Mouse (Mus musculus) embryonic facial prominence, embryonic 14.5 days (tissue): ENCODE measurements around the gene Rai14. TPM values are rescaled to one million over a fixed set of nuclear protein-coding genes. Genes with fewer than 3 reads are reported as not detected.

ENCODE experiments used
- ATAC-seq: fragments of 200-750 bp; cut with Nextera tagmentation; 2 replicates; pipeline ENCODE4 v1.8.0; 2017; ENCODE audit warnings: low read depth, moderate number of reproducible peaks, moderate TSS enrichment
- DNase-seq: peaks from one replicate; pipeline ENCODE4 v3.0.0-alpha.2; 2015; ENCODE audit warnings: low spot score
- H3K27ac ChIP-seq: fragments of 300-500 bp; sonication (generic); replicated peaks from 2 replicates; pipeline ENCODE4 v1.5.1; 2014; ENCODE audit warnings: low read depth, mild to moderate bottlenecking, low read length, moderate library complexity
- H3K27me3 ChIP-seq: fragments of 300-500 bp; sonication (generic); replicated peaks from 2 replicates; pipeline ENCODE4 v1.6.1; 2014; ENCODE audit warnings: low read length; ENCODE audit not compliant: control insufficient read depth, insufficient read depth
- H3K36me3 ChIP-seq: fragments of 300-500 bp; sonication (generic); 2 replicates; pipeline ENCODE4 v1.6.1; 2014; ENCODE audit warnings: low read length, mixed read lengths; ENCODE audit not compliant: control insufficient read depth, insufficient read depth
- H3K4me1 ChIP-seq: fragments of 300-500 bp; sonication (generic); 2 replicates; pipeline ENCODE4 v1.6.1; 2014; ENCODE audit warnings: antibody characterized with exemption, low read length; ENCODE audit not compliant: control insufficient read depth, insufficient read depth
- H3K4me2 ChIP-seq: fragments of 300-500 bp; sonication (generic); 2 replicates; pipeline ENCODE4 v1.6.1; 2014; ENCODE audit warnings: low read depth, mild to moderate bottlenecking, low read length, moderate library complexity, mixed read lengths
- H3K4me3 ChIP-seq: fragments of 300-500 bp; sonication (generic); 2 replicates; pipeline ENCODE4 v1.5.1; 2014; ENCODE audit warnings: low read depth, mild to moderate bottlenecking, low read length
- H3K9ac ChIP-seq: fragments of 300-500 bp; sonication (generic); 2 replicates; pipeline ENCODE4 v1.6.1; 2014; ENCODE audit warnings: low read depth, mild to moderate bottlenecking, low read length, moderate library complexity, mixed read lengths
- H3K9me3 ChIP-seq: fragments of 300-500 bp; sonication (generic); 2 replicates; pipeline ENCODE4 v1.6.1; 2016; ENCODE audit warnings: low read length; ENCODE audit not compliant: control insufficient read depth
- WGBS: fragments of 180-500 bp; shearing (Covaris S2); extraction: QIAGEN DNeasy Blood & Tissue Kit; methylation state at CpG from one replicate; pipeline ENCODE4 v1.1.7; 2014; 5-methylcytosine and 5-hydroxymethylcytosine counted together
- polyA plus RNA-seq: library from polyadenylated mRNA; unstranded; fragments of >200 nt; fragmentation: Nextera tagmentation; extraction: Ambion mirVana; gene quantifications from 2 replicates; pipeline ENCODE4 v1.2.1, GENCODE M21; 2014

Rai14 gene
- polyA plus RNA-seq, 1 experiment from 2014 or later, result 52.4 TPM

DNA sequence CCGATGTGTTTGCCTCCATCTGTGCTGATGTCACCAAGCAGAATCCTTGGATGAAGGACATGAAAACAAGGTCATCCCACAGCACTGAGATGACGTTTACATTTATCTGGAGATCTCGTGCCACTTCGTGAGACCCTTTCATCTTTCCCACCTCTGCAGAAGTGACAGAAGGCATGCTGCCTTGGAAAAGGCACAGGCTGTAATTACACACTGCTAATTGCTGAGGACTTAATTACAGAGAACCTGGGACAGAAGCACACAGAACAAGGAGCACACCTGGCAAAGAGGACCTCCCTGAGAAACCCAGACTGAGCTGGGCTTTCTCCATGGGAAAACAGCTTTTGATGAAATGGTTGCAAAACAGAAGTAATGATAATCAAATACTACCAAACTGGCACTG, 21.8 kb downstream of the Rai14 start:
- H3K4me2 ChIP-seq, result no peak overlapping the region
- no peak overlapping the region for H3K27ac ChIP-seq
- H3K9me3 ChIP-seq, result no peaks in the 10 kb centered on the region
- no peak overlapping the region for H3K4me3 ChIP-seq
- H3K36me3 ChIP-seq, result peaks cover 18% of the 10 kb centered on the region
- H3K27me3 ChIP-seq, result no peaks in the 10 kb centered on the region
- peaks cover 49% of the 10 kb centered on the region for H3K4me1 ChIP-seq
- H3K9ac ChIP-seq, result no peak overlapping the region
- WGBS, result 68% methylated on average over 4 of the region's 4 CpGs
- ATAC-seq (peak; percentile 23; the same call in 1 of the 2 replicates), DNase-seq (no peak)

DNA sequence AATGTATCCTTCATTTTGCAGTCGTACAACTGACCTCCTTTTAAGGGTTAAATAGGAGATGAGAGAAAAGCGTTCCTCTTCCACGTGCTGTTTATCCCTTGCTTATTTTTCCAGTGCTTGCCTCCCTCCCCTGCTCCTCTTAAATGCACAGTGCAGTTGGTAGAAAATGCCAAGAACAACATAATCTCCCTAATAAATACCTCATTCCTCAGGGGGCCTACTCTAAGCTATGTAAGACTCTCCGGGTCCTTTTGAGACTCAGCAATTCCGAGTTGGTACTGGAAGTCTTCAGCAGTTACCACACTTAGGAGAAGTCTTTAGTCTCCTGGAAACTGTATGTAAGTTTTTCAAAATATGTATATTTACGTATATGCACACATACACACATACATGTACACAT, 22.9 kb downstream of the Rai14 start:
- H3K4me2 ChIP-seq, result no peak overlapping the region
- peaks cover 54% of the 10 kb centered on the region for H3K4me1 ChIP-seq
- peaks cover 18% of the 10 kb centered on the region for H3K36me3 ChIP-seq
- no peaks in the 10 kb centered on the region for H3K9me3 ChIP-seq
- 35% methylated on average over 6 of the region's 6 CpGs for WGBS
- H3K9ac ChIP-seq, result no peak overlapping the region
- DNase-seq (peak; percentile 65), ATAC-seq (no peak)
- no peaks in the 10 kb centered on the region for H3K27me3 ChIP-seq
- H3K27ac ChIP-seq, result peak overlapping the region; percentile 45; the same call in 1 of the 2 replicates
- H3K4me3 ChIP-seq, result no peak overlapping the region

DNA sequence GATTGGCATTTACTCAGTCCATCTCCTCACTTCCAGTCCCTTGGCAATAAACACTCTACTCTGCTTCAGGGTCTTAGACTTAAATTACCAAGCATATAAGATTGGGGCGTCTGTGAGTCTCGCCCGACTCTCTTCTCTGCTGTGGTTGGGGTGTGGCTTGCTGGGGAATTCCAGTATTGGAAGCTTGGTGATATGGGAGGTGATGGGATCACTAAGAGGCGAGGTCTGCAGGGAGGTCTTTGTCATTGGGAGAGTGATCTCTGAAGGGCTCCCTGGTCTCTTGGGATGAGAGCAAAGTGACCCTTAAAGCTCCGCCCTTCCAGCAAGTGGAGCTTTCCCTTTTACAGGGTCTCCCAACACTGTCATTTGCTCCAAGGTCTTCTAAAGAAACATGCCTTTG, 23.5 kb downstream of the Rai14 start:
- WGBS, result 67% methylated on average over 5 of the region's 5 CpGs

DNA sequence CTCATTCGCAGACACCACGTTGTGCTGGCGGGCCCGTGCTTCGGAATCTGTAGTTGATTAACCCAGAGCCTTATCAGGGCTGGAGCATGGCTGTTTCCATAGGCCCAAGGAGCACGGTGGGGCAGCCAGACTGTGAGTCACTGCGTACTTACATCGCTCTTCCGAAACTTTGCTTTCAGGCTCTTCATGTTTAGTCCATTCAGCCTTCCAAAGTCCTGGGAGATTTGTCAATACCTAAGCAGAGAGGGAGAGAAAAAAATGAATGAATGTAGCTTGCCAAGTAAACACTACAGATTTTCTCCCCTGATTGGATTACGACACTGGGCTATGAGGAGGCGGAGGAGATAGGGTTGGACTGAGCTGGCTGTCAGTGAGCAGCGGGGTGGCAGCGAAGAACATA, 24.2 kb downstream of the Rai14 start:
- Histone ChIP-seq H3K9ac (no peak overlapping the region), H3K27ac (peak overlapping the region; percentile 49), H3K36me3 (peaks cover 18% of the 10 kb centered on the region), H3K4me3 (no peak overlapping the region), H3K4me2 (no peak overlapping the region), H3K9me3 (no peaks in the 10 kb centered on the region), H3K4me1 (peaks cover 54% of the 10 kb centered on the region), H3K27me3 (no peaks in the 10 kb centered on the region)
- 57% methylated on average over 13 of the region's 13 CpGs for WGBS
- ATAC-seq, result no peak; the same call in 1 of the 2 replicates
- DNase-seq, result peak; percentile 89

More for the DNA sequence above, 23.5 kb downstream of the Rai14 start:
- H3K4me3 ChIP-seq, result no peak overlapping the region
- H3K4me1 ChIP-seq, result peaks cover 55% of the 10 kb centered on the region
- peaks cover 18% of the 10 kb centered on the region for H3K36me3 ChIP-seq
- DNase-seq (no peak), ATAC-seq (no peak)
- no peak overlapping the region for H3K4me2 ChIP-seq
- peak overlapping the region; percentile 45 for H3K27ac ChIP-seq
- H3K27me3 ChIP-seq, result no peaks in the 10 kb centered on the region
- no peak overlapping the region for H3K9ac ChIP-seq
- no peaks in the 10 kb centered on the region for H3K9me3 ChIP-seq

DNA sequence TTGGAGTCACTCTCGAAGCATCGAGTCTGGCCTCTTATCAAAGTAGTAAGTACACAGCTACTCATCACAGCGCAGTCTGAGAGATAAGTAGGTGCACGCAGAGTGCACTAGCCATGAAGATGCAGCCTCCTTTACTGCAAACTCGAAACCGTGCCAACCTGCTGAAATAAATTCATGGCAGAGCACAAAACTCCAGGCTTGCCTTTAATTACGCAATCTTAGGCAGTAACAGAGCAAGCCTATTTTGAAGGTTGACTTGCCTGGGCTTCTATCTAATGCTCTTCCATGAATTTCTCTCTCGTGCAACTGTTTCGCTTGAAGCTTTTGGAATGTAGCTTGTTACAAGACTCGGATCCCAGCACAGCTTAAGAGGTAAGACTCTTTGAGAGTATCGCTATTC, 25.1 kb downstream of the Rai14 start:
- H3K4me3 ChIP-seq, result no peak overlapping the region
- 81% methylated on average over 11 of the region's 11 CpGs for WGBS
- H3K9me3 ChIP-seq, result no peaks in the 10 kb centered on the region
- no peak for ATAC-seq
- no peaks in the 10 kb centered on the region for H3K27me3 ChIP-seq
- no peak overlapping the region for H3K4me2 ChIP-seq
- no peak overlapping the region; the same call in 1 of the 2 replicates for H3K27ac ChIP-seq
- H3K4me1 ChIP-seq, result peaks cover 54% of the 10 kb centered on the region
- H3K36me3 ChIP-seq, result peaks cover 18% of the 10 kb centered on the region
- no peak overlapping the region for H3K9ac ChIP-seq
- DNase-seq, result no peak

DNA sequence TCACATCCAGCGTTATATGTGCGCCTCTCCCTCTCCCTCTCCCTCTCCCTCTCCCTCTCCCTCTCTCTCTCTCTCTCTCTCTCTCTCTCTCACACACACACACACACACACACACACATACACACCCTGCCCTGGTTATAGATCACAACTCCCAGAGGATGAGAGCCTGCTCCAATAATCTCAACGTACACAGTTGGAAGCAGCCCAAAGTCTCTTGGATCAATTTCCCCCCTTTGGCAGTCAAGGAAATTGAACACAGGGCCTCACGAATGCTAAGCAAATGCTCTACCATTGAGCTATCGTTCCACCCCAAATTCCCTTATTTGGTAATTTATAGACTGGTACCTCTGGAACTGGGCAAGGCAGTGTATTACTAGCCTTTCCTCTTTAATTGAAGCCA, 25.7 kb downstream of the Rai14 start:
- no peak overlapping the region for H3K27ac ChIP-seq

DNA sequence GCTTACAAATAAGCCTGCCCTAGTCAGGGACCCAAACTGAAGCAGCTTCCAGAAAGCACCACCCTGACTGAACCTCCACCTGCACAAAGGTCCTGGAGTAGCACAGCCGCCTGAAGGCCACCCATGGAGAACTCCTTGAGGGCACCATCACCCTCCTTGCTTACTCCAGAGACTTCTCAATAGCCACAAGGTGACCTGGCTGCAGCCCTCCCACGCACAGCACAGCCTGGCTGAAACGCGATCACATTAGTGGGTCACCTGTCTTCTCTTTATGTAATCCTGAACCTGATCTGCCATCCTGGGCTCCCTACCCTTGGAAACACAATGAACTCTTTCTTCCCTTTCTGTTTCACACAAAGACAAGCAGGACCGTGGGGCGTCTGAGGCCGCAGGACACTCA, 27.1 kb downstream of the Rai14 start:
- 78% methylated on average over 7 of the region's 7 CpGs for WGBS
- no peaks in the 10 kb centered on the region for H3K9me3 ChIP-seq

More for the DNA sequence above, 25.7 kb downstream of the Rai14 start:
- H3K36me3 ChIP-seq, result peaks cover 18% of the 10 kb centered on the region
- H3K4me1 ChIP-seq, result peaks cover 54% of the 10 kb centered on the region
- 50% methylated on average over 5 of the region's 5 CpGs for WGBS
- H3K4me3 ChIP-seq, result no peak overlapping the region
- no peak overlapping the region for H3K4me2 ChIP-seq
- H3K9me3 ChIP-seq, result no peaks in the 10 kb centered on the region
- no peak overlapping the region for H3K9ac ChIP-seq
- no peak for ATAC-seq
- no peak for DNase-seq
- H3K27me3 ChIP-seq, result no peaks in the 10 kb centered on the region

DNA sequence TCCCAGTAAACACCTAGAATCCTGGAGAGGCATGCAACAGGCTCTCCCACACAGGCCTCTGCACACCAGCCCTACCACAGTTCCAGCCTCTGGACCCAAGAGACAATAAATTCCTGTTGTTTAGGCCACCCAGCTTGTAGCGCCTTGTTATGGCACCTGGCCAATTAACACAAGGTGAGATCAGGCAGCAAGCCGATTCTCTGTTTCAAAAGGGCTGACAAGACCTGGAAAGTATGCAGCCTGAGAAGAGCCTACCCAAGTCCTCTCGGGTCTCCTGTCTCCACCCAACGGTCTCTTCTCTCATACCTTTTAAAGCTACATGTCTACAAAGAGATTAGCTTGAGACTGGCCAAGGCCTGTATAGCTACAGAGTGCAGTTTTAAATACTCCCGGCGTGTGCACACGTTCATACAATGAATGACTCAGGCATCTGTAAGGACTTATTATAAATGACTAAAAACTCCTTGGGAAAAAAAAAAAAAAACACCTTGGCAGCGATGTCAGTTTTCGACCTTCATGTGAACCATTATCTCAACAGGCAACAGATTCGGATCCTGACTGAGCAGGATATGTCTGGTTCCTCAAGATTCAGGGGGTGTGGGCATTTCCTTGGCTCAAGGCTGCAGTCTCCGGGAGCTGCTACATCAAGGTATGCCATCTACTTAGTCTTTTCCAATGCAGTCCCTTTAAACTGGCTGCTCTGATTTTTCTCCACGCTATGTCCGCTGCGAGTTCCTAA, 28.6 kb downstream of the Rai14 start:
- DNase-seq (peak; percentile 80), ATAC-seq (peak; percentile 67)
- H3K4me1 ChIP-seq, result peaks cover 33% of the 10 kb centered on the region
- WGBS, result 65% methylated on average over 14 of the region's 14 CpGs
- H3K9ac ChIP-seq, result no peak overlapping the region
- no peak overlapping the region for H3K4me3 ChIP-seq
- no peak overlapping the region for H3K4me2 ChIP-seq
- no peaks in the 10 kb centered on the region for H3K27me3 ChIP-seq
- peaks cover 18% of the 10 kb centered on the region for H3K36me3 ChIP-seq
- H3K9me3 ChIP-seq, result no peaks in the 10 kb centered on the region
- H3K27ac ChIP-seq, result peak overlapping the region; percentile 40

More for the DNA sequence above, 27.1 kb downstream of the Rai14 start:
- no peak overlapping the region for H3K4me3 ChIP-seq
- H3K4me1 ChIP-seq, result peaks cover 46% of the 10 kb centered on the region
- H3K9ac ChIP-seq, result no peak overlapping the region
- ATAC-seq (no peak; the same call in 1 of the 2 replicates), DNase-seq (no peak)
- no peaks in the 10 kb centered on the region for H3K27me3 ChIP-seq
- no peak overlapping the region for H3K4me2 ChIP-seq
- H3K27ac ChIP-seq, result no peak overlapping the region
- H3K36me3 ChIP-seq, result peaks cover 18% of the 10 kb centered on the region

DNA sequence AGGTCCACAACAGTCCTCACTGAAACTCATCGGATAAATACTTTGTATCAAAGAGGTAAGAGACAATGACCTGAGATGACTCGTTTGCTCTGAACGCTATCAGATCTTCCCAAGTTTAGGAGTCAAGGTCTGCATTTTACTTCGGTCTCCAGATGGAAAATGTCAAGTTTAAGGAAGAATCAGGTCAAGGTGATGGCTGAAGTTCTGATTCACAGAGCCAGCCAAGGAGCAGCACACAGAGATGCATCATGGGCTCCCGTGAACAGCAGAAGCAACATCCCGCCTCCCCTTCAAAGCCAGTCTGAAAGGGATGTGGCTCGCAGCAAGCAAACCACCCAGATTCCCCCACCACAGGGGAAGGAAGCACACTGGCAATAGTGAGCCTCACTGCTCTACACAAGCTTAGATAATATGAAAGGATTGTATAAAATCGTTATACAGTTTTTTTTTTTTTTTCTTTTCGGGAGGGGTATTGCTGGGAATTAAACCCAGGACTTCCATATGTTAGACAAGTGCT, 30.7 kb downstream of the Rai14 start:
- Histone ChIP-seq H3K4me3 (no peak overlapping the region), H3K4me2 (no peak overlapping the region), H3K36me3 (peaks cover 4% of the 10 kb centered on the region), H3K27me3 (no peaks in the 10 kb centered on the region), H3K9me3 (no peaks in the 10 kb centered on the region), H3K4me1 (peaks cover 34% of the 10 kb centered on the region), H3K27ac (no peak overlapping the region), H3K9ac (no peak overlapping the region)
- WGBS, result 86% methylated on average over 9 of the region's 9 CpGs
- ATAC-seq (no peak), DNase-seq (no peak)
